Mouse (Mus musculus) MEL-GATA-1-ER (cell line): Measurements from ENCODE around the gene Gm12166.

Experiments used
- DNase-seq: peaks from one replicate; pipeline ENCODE4 v3.0.0-alpha.2; 2012; ENCODE audit warnings: low read depth; ENCODE audit errors: extremely low read depth

The Gm12166 gene

DNA sequence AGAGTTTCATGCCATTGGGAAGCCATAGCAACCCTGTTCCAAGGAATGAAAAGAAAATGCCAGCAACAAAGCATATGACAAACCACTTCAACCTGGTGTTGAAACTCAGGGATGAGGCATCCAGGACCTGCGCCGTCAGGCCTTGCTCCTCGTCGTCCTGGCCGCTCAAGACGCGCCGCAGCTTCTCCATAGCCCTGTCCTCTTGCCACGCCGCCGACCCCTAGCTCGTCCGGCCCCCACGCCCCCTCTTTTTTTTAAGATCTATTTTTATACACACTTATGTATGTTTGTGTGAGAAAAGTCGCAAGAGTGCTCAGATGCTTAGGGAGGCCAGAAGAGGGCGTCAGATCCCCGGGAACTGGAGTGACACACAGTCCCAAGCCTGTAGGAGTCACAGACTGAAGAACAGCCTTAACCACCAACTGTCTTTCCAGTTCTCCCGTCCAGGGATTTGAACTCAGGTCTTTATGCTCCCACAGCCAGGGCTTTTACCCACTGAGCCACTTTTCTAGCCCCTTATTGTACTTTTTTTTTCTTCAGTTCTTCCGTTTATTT, at the start of gene Gm12166:
Gene Gm12166 (minus strand): TSS at position 217 of the 555 bp plus-strand sequence.
- peak; percentile 42 for DNase-seq

DNA sequence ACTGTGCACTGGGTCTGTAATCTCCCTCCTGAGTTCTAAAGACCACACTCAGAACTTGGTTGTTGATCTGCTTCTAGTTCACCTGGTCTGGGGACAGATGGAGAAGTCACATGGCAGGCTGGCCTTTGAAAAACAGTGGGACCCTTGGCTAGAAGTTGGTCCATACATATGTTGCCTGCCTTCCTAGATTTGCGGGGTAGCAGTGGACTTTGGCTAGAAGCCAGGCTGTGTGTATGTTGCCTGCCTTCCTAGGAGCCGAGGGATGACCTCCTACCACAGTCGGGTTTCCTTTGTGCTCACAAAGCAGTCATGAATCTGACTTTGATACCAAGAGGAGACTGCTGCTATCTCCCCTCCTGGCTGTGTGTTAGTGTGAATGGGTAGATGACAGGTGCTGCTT, 44.9 kb upstream of the Gm12166 start:
- DNase-seq = no peak

DNA sequence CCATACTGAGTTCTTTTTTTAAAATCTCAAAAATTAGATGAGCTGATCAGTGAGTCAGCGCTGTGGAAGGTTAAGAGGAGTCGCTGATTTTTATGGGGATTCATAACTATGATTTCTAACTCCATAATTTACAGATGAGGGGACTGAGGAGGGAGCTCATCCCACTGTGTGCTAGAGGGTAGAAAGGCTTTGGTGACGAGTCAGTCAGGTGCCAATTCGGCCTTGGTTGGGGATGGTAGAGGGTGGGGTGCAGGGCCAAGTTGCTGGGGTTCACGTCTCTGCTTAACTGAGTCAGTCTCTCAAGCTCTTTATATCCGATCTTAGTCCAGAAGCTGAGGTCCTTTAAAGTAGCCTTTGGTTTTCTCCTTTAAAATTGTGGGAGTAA, 44.1 kb upstream of the Gm12166 start:
- no peak for DNase-seq

DNA sequence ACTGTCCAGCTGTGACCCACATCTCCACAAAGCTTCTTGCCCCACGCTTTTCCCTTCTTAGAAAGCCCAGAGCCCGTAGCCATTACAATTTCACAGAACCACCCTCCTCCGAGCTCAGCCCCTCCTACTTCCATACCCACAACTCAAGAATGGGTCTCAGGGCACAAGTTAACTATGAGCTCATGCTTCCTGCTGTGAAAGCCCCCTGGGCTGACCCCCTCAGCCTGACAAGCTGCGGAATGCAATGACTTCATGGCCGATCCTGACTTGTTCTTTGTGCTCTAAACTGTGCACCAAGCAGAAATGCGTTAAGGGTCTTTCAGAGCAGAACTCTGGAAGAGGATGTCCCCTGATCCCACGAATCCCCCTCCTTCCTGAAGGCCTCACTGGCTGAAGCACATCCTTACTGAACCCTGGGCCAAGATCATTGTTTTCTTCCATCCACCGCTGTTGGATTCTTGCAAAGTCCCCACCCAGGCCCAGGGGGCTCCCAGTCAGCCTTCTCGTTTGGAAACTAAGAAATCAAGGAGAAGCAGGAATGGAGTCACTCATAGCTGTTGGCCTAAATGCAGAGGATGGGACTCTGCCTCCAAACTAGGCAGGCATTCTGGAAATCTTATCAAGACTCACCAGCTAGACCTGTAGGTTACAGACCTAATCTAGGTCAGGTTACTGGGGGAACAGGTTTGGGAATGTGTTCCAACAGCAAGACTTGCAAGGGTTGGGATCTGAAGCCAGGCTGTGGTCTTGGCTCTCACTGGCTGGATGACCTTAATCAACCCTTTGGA, 43.5 kb upstream of the Gm12166 start:
- no peak for DNase-seq

DNA sequence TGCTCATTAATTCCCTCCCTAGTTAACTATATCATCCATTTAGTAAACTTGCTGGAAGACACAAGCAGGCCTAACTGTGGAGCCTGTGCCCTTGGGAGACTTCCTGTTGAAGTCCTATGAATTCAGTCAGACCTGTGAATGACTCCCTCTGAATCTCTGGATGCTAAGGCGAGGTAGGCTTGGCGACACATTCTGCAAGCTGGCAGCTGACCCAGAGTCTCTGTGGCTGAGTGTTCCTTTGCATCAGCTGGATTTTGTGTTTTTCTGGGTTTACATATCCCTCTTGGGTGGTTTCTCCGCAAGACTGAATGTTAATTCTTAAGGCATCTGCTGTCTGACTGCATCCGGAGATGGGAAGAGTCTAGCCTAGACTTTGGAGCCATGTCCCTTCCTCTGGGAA, 40.0 kb upstream of the Gm12166 start:
- DNase-seq = no peak

DNA sequence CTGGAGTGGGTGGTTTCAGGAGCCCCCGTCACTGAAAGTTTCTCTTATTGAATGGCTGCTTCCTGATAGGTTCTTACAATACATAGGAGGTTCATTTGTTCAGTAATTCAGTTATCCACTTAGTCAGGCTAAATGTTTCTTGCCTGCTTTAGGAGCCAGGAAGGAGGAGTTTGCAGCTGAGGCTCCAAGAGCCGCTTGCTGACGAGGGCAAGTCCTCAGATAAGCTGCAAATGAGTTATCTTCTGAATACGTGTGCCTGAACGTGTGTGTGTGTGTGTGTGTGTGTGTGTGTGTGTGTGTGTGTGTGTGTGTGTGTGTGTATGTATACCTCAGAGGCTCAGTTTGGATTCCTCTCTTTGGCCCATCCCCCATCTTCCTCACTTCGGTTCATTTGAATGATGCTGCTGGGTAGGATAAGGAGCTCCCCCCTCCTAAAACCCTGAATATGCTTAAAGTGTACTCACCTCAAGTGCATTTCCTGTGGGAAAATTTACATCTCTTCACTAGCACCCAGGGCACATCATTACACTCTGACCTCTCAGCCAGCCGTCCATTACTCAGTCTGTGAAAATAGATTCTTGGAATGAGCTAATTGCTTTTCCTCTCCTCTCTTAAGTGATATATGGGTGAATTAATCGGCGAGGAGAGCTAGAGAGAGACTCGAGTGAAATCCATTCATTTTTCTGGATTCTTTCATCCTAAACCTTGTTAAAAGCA, 39.0 kb upstream of the Gm12166 start:
- DNase-seq = peak; percentile 37

DNA sequence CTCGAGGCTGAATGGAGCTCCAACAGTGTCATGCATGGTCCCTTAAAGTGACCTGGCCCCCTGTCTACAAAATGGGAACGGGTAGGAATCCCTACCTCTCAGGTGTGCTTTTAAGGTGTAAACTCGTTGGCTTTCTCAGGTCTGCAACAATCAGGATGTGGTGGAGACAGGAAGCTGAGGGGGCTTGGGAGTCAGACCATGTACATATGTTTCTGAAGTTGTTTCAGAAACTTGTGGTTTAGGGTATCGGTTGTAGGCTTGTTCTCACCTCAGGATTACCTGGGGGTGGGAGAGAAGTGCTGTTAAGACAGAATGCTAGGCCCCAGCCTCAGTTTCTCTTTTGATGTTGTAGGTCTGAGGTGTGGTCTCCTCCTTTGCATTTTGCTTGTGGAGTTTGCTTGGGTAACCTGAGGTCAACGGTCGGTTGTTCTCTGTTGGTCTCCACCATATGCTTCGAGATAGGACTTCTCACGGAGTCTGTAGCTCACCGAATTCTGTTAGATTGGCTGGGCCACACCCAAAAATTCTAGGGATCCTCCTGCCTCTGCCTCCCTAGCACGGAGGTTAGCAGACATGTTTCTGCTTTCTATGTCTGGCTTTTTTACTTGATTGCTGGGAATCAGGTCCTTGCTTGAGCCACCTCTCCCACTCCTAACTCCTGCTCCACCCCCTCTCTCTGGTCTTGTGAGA, 38.1 kb upstream of the Gm12166 start:
- no peak for DNase-seq

DNA sequence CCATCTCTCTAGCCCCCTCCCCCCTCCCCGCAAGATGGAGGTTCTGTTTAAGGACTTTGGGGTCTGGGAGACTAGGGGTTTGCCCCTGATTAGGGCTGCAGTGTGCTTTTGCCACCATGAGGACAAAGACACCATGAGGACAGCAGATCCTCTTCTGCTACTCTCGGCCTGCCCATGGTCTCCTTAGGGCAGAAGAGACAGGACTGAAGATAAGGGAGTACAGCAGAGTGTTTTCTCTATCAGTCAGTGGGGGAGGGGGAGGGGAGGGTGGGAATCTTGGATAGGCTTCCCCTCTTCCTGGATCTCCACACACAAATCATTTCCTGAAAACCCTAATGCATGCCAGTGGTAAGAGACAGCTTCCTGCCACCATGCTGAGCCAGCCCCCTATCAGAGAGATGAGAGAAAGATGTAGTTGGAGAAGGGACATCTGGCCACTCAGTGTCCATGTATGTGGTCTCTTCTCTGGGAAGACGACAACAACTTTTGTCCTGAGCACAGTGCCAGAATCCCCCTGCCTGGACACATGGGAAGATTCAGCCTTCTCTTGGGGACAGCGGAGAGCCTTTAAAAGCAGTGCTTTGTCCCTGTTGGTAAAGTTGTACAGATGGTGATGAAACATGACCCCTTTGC, 37.1 kb upstream of the Gm12166 start:
- DNase-seq = no peak

DNA sequence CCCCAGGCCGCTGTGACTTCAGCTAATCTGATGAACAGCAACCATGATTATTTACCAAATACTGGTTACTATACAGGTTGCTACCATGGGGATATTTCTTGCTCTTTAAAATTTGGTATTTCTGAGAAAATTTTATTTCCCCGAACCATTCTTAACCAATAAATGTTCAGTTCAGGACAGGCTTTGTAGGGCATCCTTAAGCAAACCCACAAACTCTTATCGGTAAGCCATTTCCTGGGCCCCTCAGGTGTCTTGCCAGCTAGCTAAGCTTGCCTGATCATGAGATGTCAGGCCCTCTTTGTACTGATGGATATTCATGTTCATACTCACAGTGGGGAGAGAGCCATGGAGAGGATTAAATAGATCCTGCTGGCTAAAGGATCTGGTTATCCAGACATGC, 34.3 kb upstream of the Gm12166 start:
- no peak for DNase-seq

DNA sequence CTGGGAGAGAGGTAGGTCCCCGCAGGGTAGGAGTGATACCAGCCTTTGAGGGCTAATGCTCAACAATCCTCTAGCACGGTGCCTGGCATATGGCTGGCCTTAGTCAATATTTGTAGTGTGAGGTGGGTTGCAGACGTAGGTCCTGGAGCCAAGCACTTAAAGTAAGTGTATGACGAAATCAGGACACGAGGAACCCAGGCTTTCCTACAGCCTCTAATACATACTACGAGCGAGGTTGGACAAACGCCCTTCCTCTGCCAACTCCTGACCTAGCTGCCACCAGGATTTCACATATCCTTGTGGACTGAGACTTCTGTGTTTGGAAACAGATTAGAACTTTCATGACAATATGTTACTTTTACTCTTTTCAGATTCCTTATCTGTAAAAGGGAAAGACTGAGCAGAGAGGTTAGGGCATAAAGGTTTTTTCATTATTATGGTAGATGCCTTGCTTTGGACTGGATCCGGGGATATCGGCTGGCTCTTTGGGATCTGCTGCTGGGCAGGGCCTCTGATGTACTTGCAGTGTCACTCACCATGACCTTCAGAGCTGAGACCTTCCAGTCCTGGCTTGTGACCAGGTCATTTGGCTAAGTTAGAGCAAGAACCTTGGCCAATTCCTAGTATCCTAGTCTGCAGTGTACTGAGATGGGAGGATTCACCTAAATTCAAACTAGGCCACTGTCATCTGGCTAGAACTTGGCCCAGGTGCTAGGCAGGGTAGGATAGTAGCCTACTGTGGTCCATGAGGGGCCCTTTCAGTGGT, 33.5 kb upstream of the Gm12166 start:
- DNase-seq = no peak

DNA sequence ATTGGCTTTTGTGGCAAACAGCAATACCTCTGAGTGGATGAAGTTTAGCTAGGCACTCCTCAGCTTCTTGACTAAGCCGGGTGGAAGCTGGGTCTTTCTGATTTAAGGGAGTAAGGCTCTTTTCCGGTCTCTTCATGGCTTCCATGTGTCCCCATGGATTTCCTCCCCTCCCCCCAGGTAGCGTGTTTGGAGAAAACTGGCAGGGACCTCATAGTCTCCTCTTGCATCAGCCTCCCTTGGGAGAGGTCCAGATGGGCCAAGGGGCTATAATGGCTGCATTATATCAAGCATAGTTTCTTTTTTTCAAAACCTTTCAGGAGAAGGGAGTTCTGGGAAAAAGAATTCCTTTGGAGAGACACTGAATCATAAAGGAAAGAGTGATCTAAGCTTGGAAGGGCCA, 32.4 kb upstream of the Gm12166 start:
- DNase-seq = no peak

DNA sequence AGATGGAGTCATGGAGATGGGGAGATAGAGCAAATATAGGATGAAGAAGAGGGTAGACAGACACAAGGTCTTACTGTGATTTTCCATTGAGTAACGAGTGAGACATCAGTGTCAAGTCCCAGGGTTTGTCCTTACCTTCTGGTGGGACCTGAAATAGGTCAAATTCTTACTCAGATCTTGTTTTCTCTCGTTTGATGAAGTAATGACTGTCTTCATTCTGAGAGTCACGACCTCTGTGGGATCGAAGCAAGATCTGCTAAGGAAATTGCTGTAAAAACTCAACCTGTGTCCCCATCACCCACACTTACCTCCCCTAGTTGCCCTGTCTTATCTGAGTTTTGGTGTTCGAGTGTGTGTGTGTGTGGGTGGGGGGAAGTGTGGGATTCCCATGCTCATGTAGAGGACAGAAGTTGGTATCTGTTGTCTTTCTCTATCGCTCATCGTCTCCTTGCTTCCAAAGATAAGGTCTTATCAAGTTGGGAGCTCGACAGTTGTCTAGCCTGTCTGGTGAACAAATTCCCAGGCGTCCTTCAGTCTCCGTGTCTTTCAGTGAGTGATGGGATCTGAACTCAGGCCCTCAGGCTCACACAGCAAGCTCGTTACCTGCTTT, 31.8 kb upstream of the Gm12166 start:
- DNase-seq = no peak

DNA sequence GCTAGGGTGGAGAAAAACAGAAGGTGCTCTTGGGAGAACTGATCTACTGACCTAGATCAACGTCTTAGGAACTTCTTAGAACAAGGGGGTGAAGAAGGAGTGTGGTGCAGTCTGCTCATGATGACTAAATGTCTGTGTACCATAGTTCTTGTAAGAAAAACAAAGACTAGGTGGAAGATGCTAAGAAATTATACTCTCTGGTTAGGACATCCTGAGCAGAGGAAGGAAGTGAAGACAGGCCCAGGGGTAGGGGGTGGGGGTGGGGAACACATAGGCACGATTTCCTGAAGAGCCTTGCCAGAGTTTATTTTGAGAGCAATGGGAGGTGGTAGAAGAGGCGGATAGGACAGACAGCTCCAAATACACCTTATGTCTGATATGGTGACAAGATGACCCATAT, 31.3 kb upstream of the Gm12166 start:
- DNase-seq = no peak

DNA sequence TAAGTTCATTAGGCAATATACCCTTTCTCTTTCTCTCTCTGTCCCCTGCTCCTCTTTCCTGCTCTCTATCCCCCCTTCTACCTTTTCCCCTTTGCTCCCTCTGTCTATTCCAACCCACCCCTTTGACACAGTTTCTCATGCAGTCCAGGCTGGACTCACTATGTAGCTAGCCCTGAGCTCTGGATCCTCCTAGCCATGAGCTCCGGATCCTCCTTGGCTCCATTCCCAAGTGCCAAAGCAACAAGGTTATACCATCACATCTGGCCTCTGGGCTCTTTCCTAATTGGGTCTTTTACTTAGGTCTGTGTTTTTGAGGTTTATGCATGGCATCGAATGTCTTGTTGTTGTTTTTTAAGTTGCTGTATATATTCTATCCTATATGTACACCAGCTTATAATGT, 29.0 kb upstream of the Gm12166 start:
- no peak for DNase-seq

DNA sequence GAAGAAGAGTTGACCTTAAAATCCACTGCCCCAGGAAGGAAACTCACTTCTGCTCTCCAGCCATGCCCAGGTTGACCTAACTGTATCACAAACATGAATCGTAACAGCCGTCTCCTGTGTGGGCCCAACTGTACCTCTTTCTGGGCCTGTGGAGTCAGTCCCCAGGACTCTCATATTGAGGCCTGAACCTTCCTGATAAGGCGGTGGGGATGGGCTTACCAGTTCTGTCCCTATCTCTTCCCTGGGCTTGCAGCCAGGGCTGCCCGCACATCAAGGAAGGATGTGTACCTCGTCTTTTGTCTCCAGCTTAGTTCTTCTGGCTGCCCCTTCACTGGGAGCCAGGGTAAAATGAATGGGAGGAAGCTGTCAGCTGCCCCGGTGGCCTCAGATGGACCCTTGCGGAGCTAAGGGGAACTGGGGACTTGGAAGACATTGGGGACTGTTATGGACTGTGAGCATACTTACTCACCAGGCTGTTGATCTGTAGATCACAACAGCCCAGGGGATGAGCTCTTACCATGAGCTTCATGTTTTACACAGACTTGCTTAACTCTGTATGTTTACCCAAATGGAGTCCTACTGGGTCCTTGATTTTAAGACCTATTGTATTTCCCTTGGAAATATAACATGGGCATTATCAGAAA, 25.7 kb upstream of the Gm12166 start:
- peak; percentile 96 for DNase-seq

DNA sequence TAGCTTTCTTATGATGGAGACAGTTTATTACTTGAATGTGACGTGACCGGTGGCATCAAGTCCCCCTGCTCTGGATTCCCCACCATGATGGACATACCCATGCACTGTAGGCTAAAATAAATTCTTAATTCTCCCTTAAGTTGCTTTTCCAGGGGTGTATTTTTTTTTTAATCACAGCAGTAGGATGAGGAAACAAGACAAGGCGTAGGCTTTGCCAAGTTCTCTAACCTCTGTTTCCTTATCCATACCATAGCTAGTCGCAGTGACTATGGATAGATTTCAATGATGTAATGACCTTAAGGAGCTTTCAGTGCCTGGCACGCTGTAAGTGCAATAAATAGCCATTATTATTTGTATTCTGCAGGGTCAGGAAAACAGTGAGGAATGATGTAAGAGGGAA, 25.2 kb upstream of the Gm12166 start:
- DNase-seq = no peak

DNA sequence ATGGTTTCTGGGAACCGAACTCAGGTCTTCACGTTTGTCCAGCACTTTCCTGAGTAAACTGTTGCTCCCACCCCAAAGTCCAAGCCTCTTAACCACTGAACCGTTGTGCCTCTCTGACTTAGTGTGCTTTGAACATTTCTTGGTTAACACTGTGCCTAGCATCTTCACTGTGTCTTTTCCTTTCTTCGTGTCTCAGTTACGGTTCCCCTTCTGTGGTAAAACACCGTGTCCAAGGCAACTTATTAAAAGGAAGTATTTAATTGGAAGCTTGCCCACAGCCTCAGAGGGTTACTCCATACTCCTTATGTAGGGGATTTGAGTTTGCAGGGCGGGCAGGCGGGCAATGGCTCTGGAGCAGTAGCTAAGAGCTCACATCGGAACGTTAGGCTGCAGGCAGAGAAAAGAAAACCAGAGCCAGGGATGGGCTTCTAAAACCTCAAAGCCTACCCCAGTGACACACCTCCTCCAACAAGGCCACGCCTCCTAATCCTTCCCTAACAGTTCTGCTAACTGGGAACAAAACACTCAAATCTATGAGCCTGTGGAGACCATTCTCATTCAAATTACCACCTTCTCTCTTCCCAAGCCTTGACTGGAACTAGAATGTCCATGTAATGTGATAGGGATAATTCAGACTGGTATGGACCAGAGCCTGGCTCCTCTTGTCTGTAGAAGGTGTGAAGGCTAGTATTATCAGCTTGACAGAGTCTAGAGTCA, 24.5 kb upstream of the Gm12166 start:
- DNase-seq = peak; percentile 78

DNA sequence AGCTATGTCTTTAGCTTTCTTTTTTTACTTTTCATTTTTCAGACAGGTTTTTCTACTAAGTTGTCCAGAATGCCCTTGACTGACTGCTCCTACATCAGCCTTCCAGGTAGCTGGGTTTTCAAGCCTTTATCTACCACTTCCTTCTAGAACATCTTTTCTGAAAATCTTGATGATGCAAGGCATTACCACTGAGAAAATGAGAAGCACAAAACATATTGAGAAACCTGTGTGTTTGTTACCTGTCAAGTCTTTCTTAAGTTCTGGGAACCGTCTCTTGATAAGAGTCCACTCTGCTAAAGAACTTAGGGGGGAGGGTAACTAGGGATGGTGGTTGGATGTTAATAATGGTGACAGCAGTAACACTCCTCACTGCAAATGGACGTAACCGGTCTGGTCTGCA, 23.4 kb upstream of the Gm12166 start:
- DNase-seq = no peak
